Mouse (Mus musculus) heart, postnatal 14 days (tissue): ENCODE data around the gene Nedd8. TPM values are rescaled to one million over a fixed set of nuclear protein-coding genes. Genes with fewer than 3 reads are reported as not detected.

Source experiments
- DNase-seq, 2 experiments: peaks; one replicate each; pipeline ENCODE4 v3.0.0; 2021 to 2022
- intact Hi-C: fragments of 180-260 bp; cut with DNase I; formaldehyde crosslinking; loops from one replicate; pipeline ENCODE4 v1.15.1; 2025
- total RNA-seq, 2 experiments: library from RNA; stranded (reverse); gene quantifications; 2 replicates each; pipeline ENCODE4 v1.2.3; 2021

Nedd8 gene
- total RNA-seq, 2 experiments from 2014 or later = 254 to 257 TPM

GRCm38 (mm10) chr14:55677615-55678014, 5.7 kb upstream of the Nedd8 start:
- intact Hi-C loops = no loop called here
- no peak for DNase-seq

- DNase-seq = no peak
- intact Hi-C loops = loop anchor here (5.0 kb wide), 1 partner anchor 40 kb away; no protein-coding TSS in a partner anchor
Measured at GRCm38 (mm10) chr14:55672741-55673060, 777 bp upstream of the Nedd8 start.

- no peak for DNase-seq
- intact Hi-C loops = loop anchor here (5.0 kb wide), 1 partner anchor 39 kb away; no protein-coding TSS in a partner anchor
Measured at GRCm38 (mm10) chr14:55671486-55671832, 465 bp downstream of the Nedd8 start.

DNA sequence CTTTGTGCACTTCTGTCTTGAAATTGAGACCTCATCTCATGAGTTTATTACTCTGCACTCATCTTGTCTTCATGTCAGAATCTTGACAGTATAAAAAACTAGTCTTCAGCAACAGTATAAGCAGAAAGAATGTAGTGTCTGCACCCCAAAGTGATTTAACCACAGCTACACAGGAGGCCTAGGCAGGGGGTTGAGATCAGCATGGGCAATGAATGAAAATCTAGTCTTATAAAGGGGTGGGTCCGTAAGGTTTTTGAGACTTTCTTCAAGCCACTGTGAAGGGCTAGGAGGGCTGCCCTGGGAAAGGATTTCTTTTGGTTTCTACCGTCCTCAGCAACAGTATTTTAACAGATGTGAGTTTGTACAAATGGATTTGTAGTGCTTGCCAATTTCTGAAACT, 11.3 kb downstream of the Nedd8 start:
- DNase-seq = no peak
- intact Hi-C loops = no loop called here

DNA sequence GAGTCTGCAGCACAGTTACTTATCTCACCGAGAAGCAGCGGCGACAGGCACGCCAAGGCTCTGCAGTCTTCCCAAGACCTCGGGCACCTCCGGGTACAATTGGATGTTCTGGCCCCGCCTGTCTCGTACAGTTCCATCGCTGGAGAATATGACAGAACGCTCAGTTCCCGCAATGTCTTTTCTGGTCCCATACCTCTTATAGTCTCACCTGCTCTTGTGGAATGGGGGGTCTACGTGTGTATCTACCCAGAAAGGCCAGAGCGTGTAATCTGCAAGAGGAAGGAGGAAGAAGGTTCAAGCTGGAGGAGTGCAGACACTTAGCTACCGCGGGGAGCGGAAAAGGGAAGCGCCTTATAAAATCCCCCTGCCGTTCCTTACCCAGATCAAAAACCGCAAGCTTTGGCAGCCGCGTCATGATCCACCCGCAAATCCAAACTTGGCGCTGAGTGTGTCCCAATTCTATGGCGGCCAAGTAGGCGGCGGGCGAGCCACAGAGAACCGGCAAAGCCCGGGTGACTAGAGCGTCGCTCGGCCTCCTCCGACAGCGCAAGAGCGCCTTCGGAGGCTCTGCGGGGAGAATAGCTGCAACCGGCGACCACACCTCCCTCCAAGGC, 11.9 kb downstream of the Nedd8 start, which contains the start of gene Mdp1:
Gene Mdp1, minus strand, starts transcription at position 549 of the 614 bp plus-strand sequence.
- intact Hi-C loops = loop anchor here (2.0 kb wide), 1 partner anchor 15 kb away; no protein-coding TSS in a partner anchor
- peak; percentile 80 to 83 for DNase-seq

- DNase-seq = no peak
- intact Hi-C loops = loop anchor here (2.0 kb wide), 1 partner anchor 13 kb away; no protein-coding TSS in a partner anchor
Measured at GRCm38 (mm10) chr14:55658011-55658410, 13.9 kb downstream of the Nedd8 start.

GRCm38 (mm10) chr14:55656935-55657334, 15.0 kb downstream of the Nedd8 start:
- intact Hi-C loops = no loop called here
- DNase-seq = no peak

GRCm38 (mm10) chr14:55651528-55651927, 20.4 kb downstream of the Nedd8 start:
- DNase-seq = no peak
- intact Hi-C loops = no loop called here

DNA sequence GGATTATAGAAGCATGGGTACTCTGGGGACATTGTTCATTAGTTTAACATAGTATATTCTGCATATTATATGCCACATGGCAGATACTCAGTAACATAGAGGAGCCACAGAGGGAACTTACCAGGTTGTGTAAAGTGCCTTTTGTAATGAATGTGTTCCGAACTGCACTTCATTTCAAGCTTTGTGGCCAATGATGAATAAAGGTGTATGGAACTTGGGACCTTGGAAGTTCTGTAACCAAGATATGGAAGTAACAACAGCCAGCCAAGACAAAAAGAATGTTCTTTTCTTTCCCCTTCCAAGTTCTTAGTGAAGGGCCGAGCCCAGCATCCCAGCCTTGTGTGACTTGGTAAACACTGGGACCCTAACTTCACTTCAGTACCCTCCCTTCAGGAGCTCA, 22.0 kb downstream of the Nedd8 start, which contains the start of gene Tssk4:
Gene Tssk4, plus strand, starts transcription at position 301 of the 400 bp plus-strand sequence.
- no peak for DNase-seq
- intact Hi-C loops = no loop called here

- DNase-seq = peak in 1 of 2 experiments; percentile 16
- intact Hi-C loops = loop anchor here (2.0 kb wide), 1 partner anchor 14 kb away; no protein-coding TSS in a partner anchor
Measured at GRCm38 (mm10) chr14:55644261-55644888, 27.5 kb downstream of the Nedd8 start.

DNA sequence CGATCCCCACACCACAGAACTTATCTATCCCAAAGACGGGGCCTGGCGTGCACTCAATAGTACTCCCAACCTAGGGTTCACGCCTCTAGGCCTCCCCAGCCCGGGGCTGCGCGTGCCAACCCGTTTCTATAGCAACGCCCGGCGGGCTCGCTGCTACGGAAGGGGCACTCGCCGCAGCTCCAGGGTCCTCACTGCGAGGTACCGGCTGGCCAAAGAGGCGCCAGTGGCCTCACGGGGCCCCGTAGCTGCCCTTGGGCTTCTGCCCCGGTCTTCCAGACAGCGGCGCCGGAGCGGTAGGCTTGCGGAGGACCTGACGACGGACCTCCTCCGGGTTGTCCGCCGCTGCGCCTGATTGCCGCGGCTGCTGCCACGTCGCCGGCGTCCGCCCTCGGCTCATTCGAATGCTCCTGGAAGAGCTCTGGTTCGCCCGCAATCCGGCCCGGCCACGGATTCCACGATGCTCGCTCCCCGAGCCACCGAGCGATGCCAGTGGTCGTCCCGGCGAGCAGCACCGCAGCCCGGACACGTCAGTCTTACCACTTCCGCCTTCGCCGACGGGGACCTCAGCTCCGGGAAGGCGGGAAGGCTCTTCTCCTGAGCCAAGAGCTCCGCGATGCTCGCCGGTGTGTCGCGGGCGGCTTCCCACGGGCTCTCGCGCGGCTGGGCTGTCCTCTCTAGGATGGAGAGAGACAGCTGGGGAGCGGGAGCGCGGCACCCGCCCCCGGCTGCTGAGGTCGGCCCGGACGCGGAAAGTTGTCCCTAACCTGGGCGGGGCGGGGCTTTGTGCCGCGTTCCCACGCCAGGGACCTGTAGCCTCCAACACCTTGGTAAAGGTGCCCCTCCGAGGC, 28.6 kb downstream of the Nedd8 start, which contains the start of gene Tm9sf1:
Gene Tm9sf1, minus strand, starts transcription at position 747 of the 848 bp plus-strand sequence.
- intact Hi-C loops = no loop called here
- DNase-seq = peak; percentile 89

- DNase-seq = no peak
- intact Hi-C loops = no loop called here
Measured at GRCm38 (mm10) chr14:55642679-55643059, 29.3 kb downstream of the Nedd8 start.

- intact Hi-C loops = no loop called here
- DNase-seq = no peak
Measured at GRCm38 (mm10) chr14:55641291-55641690, 30.6 kb downstream of the Nedd8 start.

GRCm38 (mm10) chr14:55640816-55641215, 31.1 kb downstream of the Nedd8 start:
- intact Hi-C loops = no loop called here
- DNase-seq = no peak

GRCm38 (mm10) chr14:55637795-55638194, 34.1 kb downstream of the Nedd8 start, which contains the start of gene Gm49378:
Gene Gm49378 (minus strand): TSS chr14:55637895.
- intact Hi-C loops = no loop called here
- no peak for DNase-seq

DNA sequence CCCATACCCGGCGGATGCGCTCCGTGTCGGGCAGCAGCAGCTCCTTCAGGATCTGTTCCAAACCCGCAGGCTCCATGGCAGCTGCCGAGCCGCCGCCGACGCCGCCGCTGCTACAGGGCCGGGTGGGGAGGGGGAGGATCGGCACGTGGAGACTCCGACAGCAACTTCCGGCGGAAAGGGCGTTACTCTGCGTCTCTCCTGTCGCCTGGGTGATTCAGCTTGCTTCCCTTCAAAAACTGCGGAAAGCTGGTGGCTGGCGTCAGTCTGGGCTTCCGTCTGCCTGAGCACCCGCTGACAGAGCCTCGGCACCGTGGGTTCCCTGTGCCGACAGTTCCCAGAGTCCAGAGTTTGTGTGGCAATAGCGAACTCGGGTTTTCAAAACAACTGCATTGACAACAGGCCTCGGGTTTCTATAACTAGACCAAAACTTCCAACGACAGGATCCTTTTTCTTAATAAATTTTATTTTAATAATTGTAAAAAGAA, 36.4 kb downstream of the Nedd8 start, which contains the start of gene Ipo4:
Gene Ipo4, minus strand, starts transcription at position 435 of the 485 bp plus-strand sequence.
- intact Hi-C loops = no loop called here
- peak; percentile 85 to 91 for DNase-seq

GRCm38 (mm10) chr14:55634874-55635522, 36.9 kb downstream of the Nedd8 start:
- peak in 1 of 2 experiments; percentile 21 for DNase-seq
- intact Hi-C loops = loop anchor here (5.0 kb wide), 1 partner anchor 37 kb away; the partner anchor contains the start of genes Gmpr2 and Nedd8

- peak; percentile 59 to 72 for DNase-seq
- intact Hi-C loops = no loop called here
Measured at GRCm38 (mm10) chr14:55629312-55629711, 42.6 kb downstream of the Nedd8 start.

DNA sequence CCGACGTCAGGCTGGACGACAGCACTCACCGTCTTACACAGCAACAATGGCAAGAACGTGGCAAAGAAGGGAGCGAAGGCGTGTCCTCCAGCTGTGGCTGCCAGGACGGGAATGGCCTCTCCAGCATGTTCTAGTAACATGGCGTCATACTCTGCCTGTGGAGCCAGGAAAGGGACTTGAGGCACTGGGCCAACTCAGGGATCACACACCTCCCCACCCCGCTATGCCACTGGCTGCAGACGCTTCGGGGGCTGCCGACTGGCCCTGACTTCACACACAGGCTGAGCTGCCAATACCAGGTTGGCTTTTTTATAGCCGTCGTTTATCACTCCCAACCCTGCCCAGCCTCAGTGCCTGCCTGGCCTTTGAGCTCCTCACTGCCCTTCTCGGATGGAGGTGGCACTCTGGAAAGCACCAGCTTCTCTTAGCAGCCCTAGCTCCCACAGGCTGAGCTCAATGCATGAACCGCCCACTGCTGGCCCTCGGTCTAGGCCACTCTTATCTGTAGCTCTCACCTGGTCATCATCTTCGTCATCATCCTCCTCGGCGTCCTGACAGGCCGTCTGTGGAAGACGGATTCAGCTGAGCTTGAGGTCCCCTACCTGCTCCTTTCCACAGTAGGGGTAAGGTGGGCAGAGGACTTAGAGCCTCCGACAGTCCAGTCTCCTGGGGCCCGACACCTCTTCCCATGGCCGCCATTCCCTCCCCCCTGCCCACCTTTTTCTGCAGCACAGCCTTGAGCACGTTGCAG, 43.7 kb downstream of the Nedd8 start:
- intact Hi-C loops = no loop called here
- no peak for DNase-seq
